Mouse (Mus musculus) testis, adult 2 months (tissue): ENCODE data around the gene Mier2.

Experiments used
- CTCF ChIP-seq: fragments of 200-500 bp; IDR thresholded peaks from 2 replicates; pipeline ENCODE4 v1.5.1; 2012; ENCODE audit warnings: low read depth, mild to moderate bottlenecking, inconsistent platforms, low read length, moderate library complexity; ENCODE audit not compliant: control insufficient read depth, insufficient read depth, insufficient replicate concordance
- POLR2A ChIP-seq: fragments of 200-500 bp; IDR thresholded peaks from 2 replicates; pipeline ENCODE4 v1.6.1; 2012; ENCODE audit warnings: low read depth, mild to moderate bottlenecking, inconsistent platforms, low read length, moderate library complexity; ENCODE audit not compliant: control insufficient read depth

- TF ChIP-seq CTCF, result no peak
- no peak for TF ChIP-seq POLR2A
Measured at GRCm38 (mm10) chr10:79548971-79549723, 5.9 kb downstream of the Mier2 start.
